In genomic region chr1:130374173-130374785, GRCm38 (mm10) we compare ENCODE assay signal across 1 mouse cellular context.
TF ChIP-seq lines count a peak whose summit lies in the region.

No protein-coding gene starts in this region.

TF ChIP-seq in MEL, 35 proteins besides CTCF, POLR2A, EP300 and RAD21 (continued from another document):
- TF ChIP-seq CHD1 (IDR thresholded peaks at IDR 0.05; ENCODE audit: low read depth, low read length), result 0 out of 2 replicates have a peak, but pooled peaks have one; percentile 67
- peak; percentile 35; the same call in 1 of the 2 replicates for TF ChIP-seq MAX (IDR thresholded peaks at IDR 0.05; ENCODE audit: low read length)
- no peak for TF ChIP-seq USF2 (IDR thresholded peaks at IDR 0.05; ENCODE audit: borderline replicate concordance in 1 of 2, insufficient read depth in 1 of 2, low read depth in 1 of 2, low read length in 2 of 2)
- peak; percentile 99 for TF ChIP-seq GATA1 (IDR thresholded peaks at IDR 0.05; ENCODE audit: low read depth, low read length)
- no peak for TF ChIP-seq POLR2AphosphoS5 (IDR thresholded peaks at IDR 0.05; ENCODE audit: borderline replicate concordance, low read depth, low read length)
- 0 out of 2 replicates have a peak, but pooled peaks have one; percentile 9 for TF ChIP-seq NRF1 (IDR thresholded peaks at IDR 0.05; ENCODE audit: insufficient read depth, low read depth, low read length, poor library complexity, severe bottlenecking)
- no peak for TF ChIP-seq GABPA (IDR thresholded peaks at IDR 0.05; ENCODE audit: low read depth, low read length)
- TF ChIP-seq USF1 (IDR thresholded peaks at IDR 0.05; ENCODE audit: low read depth, low read length), result no peak
- TF ChIP-seq TBP (IDR thresholded peaks at IDR 0.05; ENCODE audit: low read depth, low read length), result no peak
- TF ChIP-seq MEF2A (IDR thresholded peaks at IDR 0.05; ENCODE audit: extremely low read depth, insufficient replicate concordance, low read depth, low read length, poor library complexity, severe bottlenecking), result no peak
- no peak; the same call in 1 of the 2 replicates for TF ChIP-seq HCFC1 (IDR thresholded peaks at IDR 0.05; ENCODE audit: low read depth, low read length)
- peak; percentile 94 for TF ChIP-seq ETS1 (IDR thresholded peaks at IDR 0.05; ENCODE audit: low read depth, low read length)
- TF ChIP-seq SMC3 (IDR thresholded peaks at IDR 0.05; ENCODE audit: low read depth, low read length), result no peak; the same call in 1 of the 2 replicates
- TF ChIP-seq MXI1 (IDR thresholded peaks at IDR 0.05; ENCODE audit: low read depth, low read length), result no peak; the same call in 1 of the 2 replicates
TF ChIP-seq in MEL: peak in this region for 19.
